Mouse (Mus musculus) MEL (cell line): ENCODE results near the gene Rpl19.

Experiments used
- BHLHE40 ChIP-seq: IDR thresholded peaks from 2 replicates; pipeline ENCODE4 v1.6.1; 2012; ENCODE audit warnings: low read depth, mild to moderate bottlenecking, inconsistent platforms, low read length, improper control_type of control experiment, borderline replicate concordance
- CHD1 ChIP-seq: IDR thresholded peaks from 2 replicates; pipeline ENCODE4 v1.6.1; 2012; ENCODE audit warnings: low read depth, mild to moderate bottlenecking, inconsistent platforms, low read length, improper control_type of control experiment
- CTCF ChIP-seq, 3 experiments: IDR thresholded peaks in 2 of 3; conservative IDR thresholded peaks in 1 of 3; 2 replicates each; pipeline ENCODE4 v1.5.1; 2011 to 2012; ENCODE audit warnings: low read length in 3 of 3, low read depth in 2 of 3, mild to moderate bottlenecking in 2 of 3, improper control_type of control experiment in 1 of 3, inconsistent platforms in 1 of 3, mixed read lengths in 1 of 3, moderate library complexity in 1 of 3; ENCODE audit not compliant: control insufficient read depth in 1 of 3, insufficient read depth in 1 of 3, poor library complexity in 1 of 3, severe bottlenecking in 1 of 3
- ELF1 ChIP-seq: IDR thresholded peaks from 2 replicates; pipeline ENCODE4 v1.6.1; 2014; ENCODE audit warnings: low read depth, mild to moderate bottlenecking, inconsistent platforms, low read length, improper control_type of control experiment, moderate library complexity
- MAFK ChIP-seq: IDR thresholded peaks from 2 replicates; pipeline ENCODE4 v1.6.1; 2011; ENCODE audit warnings: low read depth, mild to moderate bottlenecking, low read length, improper control_type of control experiment, borderline replicate concordance
- MEF2A ChIP-seq: IDR thresholded peaks from 2 replicates; pipeline ENCODE4 v1.6.1; 2014; ENCODE audit warnings: low read depth, mild to moderate bottlenecking, inconsistent platforms, low read length, improper control_type of control experiment; ENCODE audit not compliant: poor library complexity, insufficient replicate concordance, severe bottlenecking; ENCODE audit errors: extremely low read depth
- POLR2A ChIP-seq, 2 experiments: IDR thresholded peaks; 2 replicates each; pipeline ENCODE4 v1.6.1; 2011 to 2012; ENCODE audit warnings: low read length in 2 of 2, mild to moderate bottlenecking in 2 of 2, control low read depth in 1 of 2, improper control_type of control experiment in 1 of 2, low read depth in 1 of 2, moderate library complexity in 1 of 2; ENCODE audit not compliant: control insufficient read depth in 1 of 2, insufficient read depth in 1 of 2, poor library complexity in 1 of 2
- RCOR1 ChIP-seq: IDR thresholded peaks from 2 replicates; pipeline ENCODE4 v1.6.1; 2012; ENCODE audit warnings: low read depth, mild to moderate bottlenecking, inconsistent platforms, low read length, improper control_type of control experiment
- ZKSCAN1 ChIP-seq: IDR thresholded peaks from 2 replicates; pipeline ENCODE4 v1.6.1; 2012; ENCODE audit warnings: low read depth, mild to moderate bottlenecking, inconsistent platforms, low read length, improper control_type of control experiment, moderate library complexity

DNA sequence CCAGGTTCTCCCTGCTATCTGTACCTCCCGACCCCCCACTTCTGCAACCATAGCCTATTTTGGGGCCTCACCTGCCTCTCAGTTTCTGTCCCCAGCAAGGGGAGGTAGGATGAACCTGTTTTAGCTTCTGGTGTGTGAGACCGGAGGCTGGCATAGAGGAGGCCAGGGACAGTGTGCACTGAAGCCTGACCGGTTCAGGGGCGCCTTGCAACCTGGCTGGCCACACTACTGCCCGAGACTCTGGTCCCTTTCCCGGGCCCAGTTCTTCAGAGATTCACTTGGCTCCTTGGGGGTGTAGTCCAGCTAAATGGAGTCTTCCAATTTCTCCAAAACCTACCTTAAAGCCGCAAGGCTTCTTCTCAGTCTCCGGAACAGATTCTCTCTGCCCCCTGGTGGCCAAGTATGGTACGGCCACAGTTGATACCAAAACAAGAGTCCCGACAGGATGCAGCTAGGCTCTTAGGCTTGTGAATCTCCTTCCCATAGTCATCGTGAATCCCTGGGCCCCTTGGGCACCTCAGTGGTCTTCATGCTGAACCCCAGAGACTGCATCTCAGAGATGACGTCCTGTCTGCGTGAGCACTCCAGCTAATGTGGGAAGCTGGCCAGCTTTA, 48.8 kb downstream of the Rpl19 start:
- TF ChIP-seq CTCF (IDR thresholded peaks at IDR 0.05 in 2 of 3, conservative IDR thresholded peaks at IDR 0.05 in 1 of 3; ENCODE audit: control insufficient read depth in 1 of 3, insufficient read depth in 1 of 3, low read depth in 2 of 3, low read length in 3 of 3, poor library complexity in 1 of 3, severe bottlenecking in 1 of 3) (peak; percentile 91 to 98 (median 96)), BHLHE40 (no peak), POLR2A (IDR thresholded peaks at IDR 0.05; ENCODE audit: control insufficient read depth in 1 of 2, insufficient read depth in 1 of 2, low read depth in 1 of 2, low read length in 2 of 2, poor library complexity in 1 of 2) (no peak), MEF2A (no peak), ZKSCAN1 (no peak), MAFK (no peak), CHD1 (no peak), RCOR1 (no peak), ELF1 (no peak)
